Mouse (Mus musculus): ENCODE results near the gene Ppp1r36. TPM values are rescaled to one million over a fixed set of nuclear protein-coding genes. Genes with fewer than 3 reads are reported as not detected.

The Ppp1r36 gene
- polyA plus RNA-seq (2016; fragmentation: Nextera tagmentation; extraction: Ambion mirVana): 0.30 and 0.47 TPM in 2 replicates

DNA sequence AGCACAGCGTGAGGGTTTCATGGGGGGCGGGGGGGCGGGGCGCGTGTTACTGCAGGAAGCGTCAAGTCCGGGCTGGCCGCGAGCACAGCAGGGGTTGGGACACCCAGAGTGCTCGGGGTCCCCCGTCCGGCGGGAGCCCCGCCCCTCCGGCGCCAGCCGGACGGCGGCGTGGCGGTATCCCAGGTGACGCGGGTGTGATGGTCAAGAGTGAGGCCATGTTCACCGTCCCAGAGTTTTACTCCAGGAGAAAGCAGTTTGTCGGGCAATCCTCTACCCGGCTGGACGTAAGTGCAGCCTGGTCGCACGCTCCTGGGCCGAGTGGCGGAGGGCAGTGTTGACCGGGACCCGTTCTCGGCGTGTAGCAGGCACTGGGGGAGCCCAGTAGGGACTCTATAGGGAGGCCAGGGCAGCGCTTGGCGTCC, at the start of gene Ppp1r36:
Ppp1r36 (plus strand) TSS at position 106 of the 422 bp plus-strand sequence.
- WGBS: under 1% methylated on average over 37 of the region's 37 CpGs

GRCm38 (mm10) chr12:76368201-76368789, 49.0 kb upstream of the Ppp1r36 start:
- no peak for DNase-seq (ENCODE audit: extremely low spot score, low spot score)
- 8% methylated on average over 9 of the region's 9 CpGs for WGBS

More for the DNA sequence above, at the start of gene Ppp1r36:
- peak within 1 kb of the TSS; percentile 57 for H3K4me3 ChIP-seq
- peaks cover 36% of the 10 kb centered on the region for H3K27me3 ChIP-seq (ENCODE audit: poor library complexity, severe bottlenecking)
- H3K9me3 ChIP-seq: peaks cover 7% of the 10 kb centered on the region; the same call in 1 of the 2 replicates
- peak within 1 kb of the TSS; percentile 56 for H3K27ac ChIP-seq
- DNase-seq (ENCODE audit: extremely low spot score, low spot score): peak; percentile 48
- H3K4me1 ChIP-seq: peaks cover 8% of the 10 kb centered on the region
- no peaks in the 10 kb centered on the region for H3K36me3 ChIP-seq (replicated peaks)

DNA sequence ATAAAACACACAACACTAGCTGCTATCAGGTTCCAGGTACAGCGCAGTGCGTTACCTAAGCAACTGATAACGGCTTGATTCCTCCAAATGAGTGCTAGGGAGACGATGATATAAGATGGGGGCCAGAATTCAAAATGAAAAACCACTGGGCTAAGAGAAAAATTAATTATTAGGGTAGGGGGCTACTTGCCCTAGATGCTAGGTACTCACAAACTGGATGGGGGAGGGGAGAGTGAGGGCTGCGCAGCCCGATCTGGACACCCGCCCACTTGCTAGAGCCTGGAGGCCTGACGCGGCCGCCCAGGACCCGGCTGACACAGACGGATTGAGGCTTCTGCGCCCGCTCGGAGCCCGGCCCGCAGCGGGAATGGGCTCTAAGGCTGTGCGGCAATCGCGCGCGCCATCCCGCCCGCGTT, 48.5 kb upstream of the Ppp1r36 start:
- no peaks in the 10 kb centered on the region for H3K27me3 ChIP-seq (ENCODE audit: poor library complexity, severe bottlenecking)
- H3K9me3 ChIP-seq: no peaks in the 10 kb centered on the region
- H3K4me3 ChIP-seq: peak overlapping the region; percentile 96
- peak overlapping the region; percentile 100 for H3K27ac ChIP-seq
- no peak for DNase-seq (ENCODE audit: extremely low spot score, low spot score)
- 1% methylated on average over 26 of the region's 26 CpGs for WGBS
- H3K4me1 ChIP-seq: peaks cover 53% of the 10 kb centered on the region
- peaks cover 12% of the 10 kb centered on the region for H3K36me3 ChIP-seq (replicated peaks)

More at GRCm38 (mm10) chr12:76368201-76368789, 49.0 kb upstream of the Ppp1r36 start:
- Histone ChIP-seq H3K27me3 (ENCODE audit: poor library complexity, severe bottlenecking) (no peaks in the 10 kb centered on the region), H3K4me1 (peaks cover 49% of the 10 kb centered on the region), H3K4me3 (peak overlapping the region; percentile 96), H3K27ac (peak overlapping the region; percentile 100), H3K36me3 (replicated peaks) (peaks cover 15% of the 10 kb centered on the region), H3K9me3 (no peaks in the 10 kb centered on the region)

- Histone ChIP-seq H3K4me1 (peaks cover 59% of the 10 kb centered on the region), H3K27me3 (ENCODE audit: poor library complexity, severe bottlenecking) (no peaks in the 10 kb centered on the region), H3K4me3 (peak within 1 kb of the TSS; percentile 96), H3K27ac (peak within 1 kb of the TSS; percentile 100), H3K36me3 (replicated peaks) (peaks cover 6% of the 10 kb centered on the region), H3K9me3 (no peaks in the 10 kb centered on the region)
- DNase-seq (ENCODE audit: extremely low spot score, low spot score): peak; percentile 75
- WGBS: under 1% methylated on average over 88 of the region's 96 CpGs
Observed at GRCm38 (mm10) chr12:76369206-76369977, 47.9 kb upstream of the Ppp1r36 start, which contains the start of gene Zbtb25. TSS of gene Zbtb25 (minus strand) at chr12:76369602.

DNA sequence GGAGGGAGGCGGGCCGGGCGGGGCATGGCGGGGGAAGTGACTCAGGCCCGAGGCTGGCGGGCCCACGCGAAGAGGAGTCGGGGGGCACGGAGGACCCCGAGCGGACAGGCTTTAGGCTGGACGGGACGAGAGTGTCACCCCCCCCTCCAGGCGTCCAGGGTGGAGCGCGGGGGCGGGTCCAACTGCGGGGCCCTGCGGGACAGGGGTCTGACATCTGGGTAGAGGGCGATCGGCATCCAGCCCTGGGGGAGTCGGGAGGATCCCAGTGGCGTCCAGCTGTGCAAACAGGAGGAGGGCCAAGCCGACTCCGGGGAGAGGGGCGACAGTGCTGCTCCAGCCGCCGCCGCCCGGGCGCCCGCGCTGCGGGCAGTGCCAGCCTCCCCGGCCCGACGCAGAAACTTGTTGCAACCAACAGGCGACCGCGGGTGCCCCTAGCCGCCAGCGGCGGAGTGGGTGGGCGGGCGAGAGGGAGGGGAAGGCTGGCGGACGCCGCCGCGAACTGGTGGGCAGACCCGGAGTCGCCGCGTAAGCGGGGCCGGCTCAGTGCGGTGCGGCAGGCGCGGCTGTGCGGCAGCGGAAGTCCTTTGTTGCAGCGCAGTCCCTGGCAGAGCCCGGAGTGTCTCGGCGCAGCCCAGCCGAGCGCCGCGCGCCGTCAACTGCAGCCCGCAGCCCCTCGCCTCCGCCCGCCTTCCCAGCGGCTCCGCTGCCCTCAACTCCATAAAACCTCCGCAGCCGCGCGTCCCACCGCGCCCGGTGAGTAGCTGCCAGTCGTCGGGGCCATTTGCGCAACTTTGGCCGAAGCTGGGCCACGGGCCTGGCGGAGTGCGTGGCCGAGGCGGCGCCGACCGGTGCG, 47.1 kb upstream of the Ppp1r36 start, which contains the start of gene Zbtb1:
Zbtb1 (plus strand) TSS at position 289 of the 853 bp plus-strand sequence.
- H3K4me1 ChIP-seq: peaks cover 64% of the 10 kb centered on the region

DNA sequence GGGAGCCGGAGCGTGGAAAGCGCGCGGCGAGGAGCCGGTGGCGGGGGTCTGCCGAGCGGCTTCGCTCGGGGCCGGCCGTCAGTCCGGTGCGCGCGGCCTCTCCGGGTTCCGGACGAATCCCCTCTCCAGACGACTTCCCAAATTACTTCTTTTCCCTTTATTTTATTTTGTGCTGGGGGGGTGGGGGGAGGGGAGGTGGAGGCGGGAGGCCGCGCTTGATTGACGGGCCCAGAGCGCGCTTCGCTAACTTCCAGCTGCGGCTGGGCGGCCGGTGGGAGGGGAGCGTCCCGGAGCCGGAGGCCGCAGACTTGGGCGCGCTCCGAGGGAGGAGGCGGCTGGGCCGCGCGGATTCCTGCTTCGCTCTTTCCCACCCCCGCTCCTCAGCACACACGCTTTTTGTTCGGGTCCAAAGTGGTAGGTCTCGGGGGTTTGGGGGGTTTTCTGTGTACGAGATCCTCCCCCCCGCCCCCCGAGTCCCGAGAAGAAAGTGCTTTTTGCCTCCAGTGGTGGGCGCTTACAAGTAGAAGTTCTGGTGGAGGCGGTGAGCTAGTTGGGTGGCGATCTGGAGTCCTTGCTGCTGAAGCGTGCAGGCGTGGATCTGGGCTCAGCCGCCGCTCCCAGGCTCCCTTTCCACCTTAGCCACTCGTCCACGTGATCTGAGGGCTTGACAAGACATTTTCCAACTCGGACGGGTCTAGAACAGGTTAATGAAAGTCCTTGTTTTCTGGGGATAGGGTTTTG, 46.3 kb upstream of the Ppp1r36 start:
- no peaks in the 10 kb centered on the region for H3K9me3 ChIP-seq
- WGBS: under 1% methylated on average over 61 of the region's 63 CpGs
- DNase-seq (ENCODE audit: extremely low spot score, low spot score): peak; percentile 85
- H3K27ac ChIP-seq: peak overlapping the region; percentile 100
- peak overlapping the region; percentile 96 for H3K4me3 ChIP-seq
- peaks cover 60% of the 10 kb centered on the region for H3K4me1 ChIP-seq
- H3K36me3 ChIP-seq (replicated peaks): peaks cover 4% of the 10 kb centered on the region; the same call in 1 of the 2 replicates
- no peaks in the 10 kb centered on the region for H3K27me3 ChIP-seq (ENCODE audit: poor library complexity, severe bottlenecking)

More for the DNA sequence above, 47.1 kb upstream of the Ppp1r36 start, which contains the start of gene Zbtb1:
- peak; percentile 83 for DNase-seq (ENCODE audit: extremely low spot score, low spot score)
- H3K27me3 ChIP-seq (ENCODE audit: poor library complexity, severe bottlenecking): no peaks in the 10 kb centered on the region
- peak within 1 kb of the TSS; percentile 96 for H3K4me3 ChIP-seq
- peak within 1 kb of the TSS; percentile 100 for H3K27ac ChIP-seq
- WGBS: under 1% methylated on average over 95 of the region's 99 CpGs
- H3K9me3 ChIP-seq: no peaks in the 10 kb centered on the region
- peaks cover 6% of the 10 kb centered on the region; the same call in 1 of the 2 replicates for H3K36me3 ChIP-seq (replicated peaks)

DNA sequence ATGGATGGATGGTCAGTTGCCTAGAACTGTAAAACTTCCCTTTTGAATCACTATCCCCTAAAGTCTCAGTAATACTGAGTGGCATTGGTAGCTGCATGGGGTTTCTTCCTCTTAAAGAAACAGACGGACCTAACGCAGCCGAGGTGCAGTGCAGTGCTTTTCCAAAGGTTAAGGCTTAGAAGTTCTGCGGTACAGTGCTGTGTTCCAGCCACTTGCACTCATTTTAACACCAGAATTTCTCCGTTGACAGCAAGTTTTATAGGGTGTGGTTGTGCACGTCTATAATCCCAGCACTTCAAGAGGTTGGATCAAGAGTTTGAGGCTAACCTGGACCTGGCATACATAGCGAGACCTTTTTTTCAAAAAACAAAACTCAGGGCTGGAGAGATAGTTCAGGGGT, 45.3 kb upstream of the Ppp1r36 start:
- DNase-seq (ENCODE audit: extremely low spot score, low spot score): no peak
- H3K27ac ChIP-seq: peak overlapping the region; percentile 100; the same call in 1 of the 2 replicates
- H3K36me3 ChIP-seq (replicated peaks): peaks cover under 1% of the 10 kb centered on the region; the same call in 1 of the 2 replicates
- H3K27me3 ChIP-seq (ENCODE audit: poor library complexity, severe bottlenecking): no peaks in the 10 kb centered on the region
- H3K4me3 ChIP-seq: peak overlapping the region; percentile 96
- H3K4me1 ChIP-seq: peaks cover 53% of the 10 kb centered on the region
- WGBS: 57% methylated on average over 7 of the region's 7 CpGs
- no peaks in the 10 kb centered on the region for H3K9me3 ChIP-seq

DNA sequence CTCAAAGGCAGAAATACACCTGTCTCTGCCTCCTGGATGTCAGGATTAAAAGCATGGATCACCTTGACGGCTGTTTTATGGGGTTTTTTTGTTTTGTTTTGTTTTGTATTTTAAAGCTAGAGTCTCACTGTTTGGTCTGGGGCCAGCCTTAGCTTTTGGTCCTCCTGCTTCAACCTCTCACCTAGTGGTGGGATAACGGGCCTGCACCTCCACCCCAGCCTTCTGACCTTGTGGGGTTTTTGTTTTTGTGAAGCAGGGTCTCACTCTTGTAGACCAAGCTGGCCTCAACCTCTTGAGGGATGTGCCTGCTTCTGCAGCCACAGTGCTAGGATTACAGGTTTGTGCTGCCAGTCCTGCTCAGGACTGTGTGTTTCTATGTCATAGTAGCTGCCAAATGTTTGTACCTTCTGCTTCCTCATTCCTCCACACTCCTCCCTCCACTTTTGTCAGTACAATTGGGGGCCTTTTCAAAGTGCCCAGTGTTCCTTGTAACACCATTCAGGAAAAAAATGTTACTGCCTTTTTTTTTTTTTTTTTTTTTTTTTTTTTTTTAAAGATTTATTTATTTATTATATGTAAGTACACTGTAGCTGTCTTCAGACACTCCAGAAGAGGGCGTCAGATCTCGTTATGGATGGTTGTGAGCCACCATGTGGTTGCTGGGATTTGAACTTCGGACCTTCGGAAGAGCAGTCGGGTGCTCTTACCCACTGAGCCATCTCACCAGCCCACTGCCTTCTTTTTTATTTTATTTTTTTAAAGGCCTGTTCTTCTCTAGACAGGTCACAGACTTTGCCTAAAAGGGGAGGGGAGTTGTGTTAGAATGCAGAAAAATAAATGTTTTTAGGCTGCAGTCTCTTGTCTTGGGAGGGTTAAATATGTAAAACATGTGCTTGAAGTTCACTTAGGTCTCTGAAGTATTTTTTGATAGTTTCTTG, 44.2 kb upstream of the Ppp1r36 start:
- H3K9me3 ChIP-seq: no peaks in the 10 kb centered on the region
- WGBS: 84% methylated on average over 5 of the region's 7 CpGs
- H3K4me1 ChIP-seq: peaks cover 45% of the 10 kb centered on the region
- no peaks in the 10 kb centered on the region for H3K27me3 ChIP-seq (ENCODE audit: poor library complexity, severe bottlenecking)
- no peak overlapping the region for H3K27ac ChIP-seq
- no peak for DNase-seq (ENCODE audit: extremely low spot score, low spot score)
- no peak overlapping the region for H3K4me3 ChIP-seq
- no peaks in the 10 kb centered on the region for H3K36me3 ChIP-seq (replicated peaks)

- H3K4me1 ChIP-seq: peaks cover 38% of the 10 kb centered on the region
- H3K9me3 ChIP-seq: no peaks in the 10 kb centered on the region
- H3K36me3 ChIP-seq (replicated peaks): no peaks in the 10 kb centered on the region
- no peaks in the 10 kb centered on the region for H3K27me3 ChIP-seq (ENCODE audit: poor library complexity, severe bottlenecking)
- no peak overlapping the region for H3K4me3 ChIP-seq
- DNase-seq (ENCODE audit: extremely low spot score, low spot score): no peak
- no peak overlapping the region for H3K27ac ChIP-seq
- 74% methylated on average over 6 of the region's 6 CpGs for WGBS
Observed at GRCm38 (mm10) chr12:76373991-76374390, 43.3 kb upstream of the Ppp1r36 start.

DNA sequence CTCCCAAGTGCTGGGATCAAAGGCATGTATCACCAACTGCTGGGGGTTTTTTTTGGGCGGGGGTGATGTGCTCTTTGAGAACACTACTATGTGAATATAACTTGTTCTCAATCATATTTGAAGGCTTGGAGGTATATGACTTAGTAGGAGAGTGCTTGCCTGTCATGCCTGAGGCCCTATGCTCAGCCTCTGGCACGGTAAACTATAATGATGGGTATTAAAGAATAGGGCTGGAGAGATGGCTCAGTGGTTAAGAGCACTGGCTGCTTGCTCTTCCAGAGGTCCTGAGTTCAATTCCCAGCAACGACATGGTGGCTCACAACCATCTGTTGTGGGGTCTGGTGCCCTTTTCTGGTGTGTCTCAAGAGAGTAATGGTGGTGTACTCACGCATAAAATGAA, 42.4 kb upstream of the Ppp1r36 start:
- H3K27ac ChIP-seq: no peak overlapping the region
- no peaks in the 10 kb centered on the region for H3K27me3 ChIP-seq (ENCODE audit: poor library complexity, severe bottlenecking)
- H3K4me3 ChIP-seq: no peak overlapping the region
- H3K9me3 ChIP-seq: no peaks in the 10 kb centered on the region
- 0 out of 2 replicates have a peak, but pooled peaks cover 3% of the 10 kb centered on the region for H3K36me3 ChIP-seq (replicated peaks)
- no peak for DNase-seq (ENCODE audit: extremely low spot score, low spot score)
- 88% methylated on average over 4 of the region's 4 CpGs for WGBS
- peaks cover 38% of the 10 kb centered on the region for H3K4me1 ChIP-seq

- Histone ChIP-seq H3K27ac (no peak overlapping the region), H3K27me3 (ENCODE audit: poor library complexity, severe bottlenecking) (no peaks in the 10 kb centered on the region), H3K4me3 (no peak overlapping the region), H3K36me3 (replicated peaks) (0 out of 2 replicates have a peak, but pooled peaks cover 5% of the 10 kb centered on the region), H3K9me3 (no peaks in the 10 kb centered on the region), H3K4me1 (peaks cover 38% of the 10 kb centered on the region)
- DNase-seq (ENCODE audit: extremely low spot score, low spot score): no peak
- WGBS: 91% methylated on average over 3 of the region's 3 CpGs
Observed at GRCm38 (mm10) chr12:76375506-76375905, 41.8 kb upstream of the Ppp1r36 start.
